Mouse (Mus musculus) testis, adult 2 months (tissue): ENCODE data around the gene Col5a1. TPM values are rescaled to one million over a fixed set of nuclear protein-coding genes. Genes with fewer than 3 reads are reported as not detected.

Experiments used
- H3K27ac ChIP-seq: fragments of 200-500 bp; 2 replicates; pipeline ENCODE4 v1.5.1; 2012; ENCODE audit warnings: low read depth, low read length; ENCODE audit not compliant: control insufficient read depth, insufficient read depth
- H3K27me3 ChIP-seq: fragments of 200-500 bp; 2 replicates; pipeline ENCODE4 v1.6.1; 2012; ENCODE audit warnings: mild to moderate bottlenecking, low read length, moderate library complexity; ENCODE audit not compliant: control insufficient read depth, insufficient read depth
- H3K36me3 ChIP-seq: fragments of 200-500 bp; 2 replicates; pipeline ENCODE4 v1.6.1; 2012; ENCODE audit warnings: mild to moderate bottlenecking, low read length; ENCODE audit not compliant: control insufficient read depth, insufficient read depth
- H3K4me1 ChIP-seq: fragments of 200-500 bp; 2 replicates; pipeline ENCODE4 v1.6.1; 2012; ENCODE audit warnings: low read length; ENCODE audit not compliant: control insufficient read depth, insufficient read depth
- H3K4me3 ChIP-seq: fragments of 200-500 bp; 2 replicates; pipeline ENCODE4 v1.5.1; 2012; ENCODE audit warnings: low read depth, mild to moderate bottlenecking, low read length, moderate library complexity, mixed read lengths; ENCODE audit not compliant: control insufficient read depth
- CTCF ChIP-seq: fragments of 200-500 bp; IDR thresholded peaks from 2 replicates; pipeline ENCODE4 v1.5.1; 2012; ENCODE audit warnings: low read depth, mild to moderate bottlenecking, inconsistent platforms, low read length, moderate library complexity; ENCODE audit not compliant: control insufficient read depth, insufficient read depth, insufficient replicate concordance
- POLR2A ChIP-seq: fragments of 200-500 bp; IDR thresholded peaks from 2 replicates; pipeline ENCODE4 v1.6.1; 2012; ENCODE audit warnings: low read depth, mild to moderate bottlenecking, inconsistent platforms, low read length, moderate library complexity; ENCODE audit not compliant: control insufficient read depth
- polyA plus RNA-seq: library from polyadenylated mRNA; depleted of rRNA; stranded (reverse); fragments of >200 nt; gene quantifications from 2 replicates; pipeline ENCODE4 v1.2.3, GENCODE M21; 2012

Gene Col5a1
- polyA plus RNA-seq, 1 experiment: 14.2 TPM

DNA sequence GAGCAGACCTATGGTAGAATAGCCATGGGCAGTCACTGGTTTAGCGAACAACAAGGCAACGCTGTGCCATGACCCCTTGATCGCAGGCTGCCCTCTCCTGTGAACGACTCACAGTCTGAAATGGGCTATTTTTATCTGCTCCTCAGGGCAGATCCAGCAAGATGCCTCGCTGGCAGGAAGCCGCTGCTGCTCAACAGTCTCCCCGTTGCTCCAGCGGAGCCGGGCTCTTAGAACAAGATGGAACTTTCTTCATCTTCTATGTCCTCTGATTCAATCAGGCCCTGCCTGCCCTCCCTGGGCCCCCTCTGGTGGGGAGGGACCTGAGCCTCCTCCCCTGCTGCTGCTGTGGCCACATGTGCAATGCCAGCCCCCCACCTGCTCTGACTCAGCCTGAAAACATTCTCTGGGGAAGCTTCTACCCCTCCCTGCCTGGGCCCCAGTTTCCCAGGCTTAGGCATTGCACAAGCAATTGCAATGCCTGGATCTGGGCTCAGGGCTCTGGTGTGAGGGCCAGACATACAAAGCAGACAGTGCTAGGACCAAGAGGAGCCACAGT is 27.8 kb upstream of the Col5a1 start:
- Histone ChIP-seq H3K36me3 (no peaks in the 10 kb centered on the region), H3K27ac (no peak overlapping the region), H3K4me3 (no peak overlapping the region)

DNA sequence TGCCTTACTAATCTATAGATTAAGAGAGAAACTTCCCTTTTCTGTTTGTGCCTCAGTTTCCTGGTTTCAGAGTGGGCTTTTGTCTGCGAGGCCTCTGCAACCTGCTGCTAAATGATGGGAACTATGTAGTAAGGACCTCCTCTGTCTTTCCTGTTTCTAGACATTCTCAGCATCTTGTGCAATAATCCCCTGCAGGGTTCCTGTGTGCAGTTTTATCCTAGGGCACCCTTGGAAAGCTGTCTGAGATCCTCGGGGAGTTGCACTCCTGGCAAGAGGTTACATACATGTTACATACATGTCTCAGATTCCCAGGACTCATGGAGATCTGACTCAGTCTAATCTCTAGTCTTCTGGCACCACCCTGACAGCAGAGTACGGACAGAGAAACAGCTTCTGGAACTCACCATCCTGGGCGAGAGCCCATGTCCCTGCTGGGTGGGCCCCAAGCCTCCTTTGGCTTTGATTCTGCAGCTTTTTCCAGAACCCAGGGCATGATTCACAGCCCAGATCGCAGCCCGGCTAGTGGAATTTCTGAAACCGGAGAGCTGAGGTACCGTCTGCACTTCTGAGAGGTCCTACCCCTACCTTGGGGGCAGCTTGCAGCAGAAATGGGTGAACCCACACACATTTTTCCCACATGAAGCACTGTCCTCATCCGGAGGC is 24.5 kb upstream of the Col5a1 start:
- Histone ChIP-seq H3K4me1 (no peaks in the 10 kb centered on the region), H3K4me3 (no peak overlapping the region), H3K27ac (no peak overlapping the region), H3K36me3 (no peaks in the 10 kb centered on the region), H3K27me3 (no peaks in the 10 kb centered on the region)
- TF ChIP-seq POLR2A: no peak
- no peak for TF ChIP-seq CTCF

More for the DNA sequence above, 27.8 kb upstream of the Col5a1 start:
- H3K27me3 ChIP-seq: no peaks in the 10 kb centered on the region
- TF ChIP-seq CTCF (no peak), POLR2A (no peak)
- H3K4me1 ChIP-seq: no peaks in the 10 kb centered on the region

DNA sequence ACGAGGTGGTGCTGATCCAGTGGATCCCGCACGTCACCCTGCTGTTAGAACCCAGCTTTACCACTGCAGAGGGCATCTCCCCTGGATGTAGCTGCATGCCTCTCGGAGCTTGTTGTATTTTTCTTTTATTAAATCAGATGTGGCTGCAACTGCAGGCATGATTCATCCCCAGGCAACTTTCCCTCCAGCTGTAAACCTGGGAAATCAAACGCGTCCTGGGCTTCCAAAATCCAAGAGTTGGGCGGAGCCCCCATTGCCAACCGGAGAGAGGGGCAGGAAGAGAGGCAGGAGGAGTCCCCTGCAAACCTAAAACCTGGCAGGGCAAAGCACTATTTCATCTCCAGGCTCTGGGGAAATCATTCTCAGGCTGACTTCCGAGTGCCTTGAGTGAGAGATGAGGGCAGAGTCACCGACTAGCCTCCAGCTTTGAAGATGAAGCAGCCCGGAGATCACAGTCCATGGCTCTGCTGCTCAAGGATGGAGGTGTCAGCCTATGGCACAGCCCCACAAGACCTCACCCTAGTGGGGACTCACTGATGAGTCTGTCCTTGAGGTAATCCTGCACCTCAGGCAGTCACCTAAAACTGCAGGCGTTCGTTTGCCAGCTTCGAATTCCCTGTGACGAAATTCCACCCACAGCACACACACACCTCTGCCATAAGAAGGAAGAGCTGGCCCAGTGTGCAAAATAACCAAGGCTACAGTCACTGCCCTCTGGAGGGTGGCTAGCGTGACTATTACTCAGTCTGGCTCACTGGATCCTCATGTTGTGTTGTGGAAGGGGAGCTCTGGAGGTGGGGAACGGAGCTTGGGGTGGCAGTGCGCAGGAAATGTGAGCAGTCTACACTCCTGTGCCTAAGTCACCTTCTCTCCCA is 21.5 kb upstream of the Col5a1 start:
- no peak overlapping the region for H3K4me3 ChIP-seq
- H3K27ac ChIP-seq: no peak overlapping the region
- H3K36me3 ChIP-seq: no peaks in the 10 kb centered on the region
- TF ChIP-seq CTCF (no peak), POLR2A (no peak)
- H3K27me3 ChIP-seq: no peaks in the 10 kb centered on the region
- H3K4me1 ChIP-seq: no peaks in the 10 kb centered on the region

DNA sequence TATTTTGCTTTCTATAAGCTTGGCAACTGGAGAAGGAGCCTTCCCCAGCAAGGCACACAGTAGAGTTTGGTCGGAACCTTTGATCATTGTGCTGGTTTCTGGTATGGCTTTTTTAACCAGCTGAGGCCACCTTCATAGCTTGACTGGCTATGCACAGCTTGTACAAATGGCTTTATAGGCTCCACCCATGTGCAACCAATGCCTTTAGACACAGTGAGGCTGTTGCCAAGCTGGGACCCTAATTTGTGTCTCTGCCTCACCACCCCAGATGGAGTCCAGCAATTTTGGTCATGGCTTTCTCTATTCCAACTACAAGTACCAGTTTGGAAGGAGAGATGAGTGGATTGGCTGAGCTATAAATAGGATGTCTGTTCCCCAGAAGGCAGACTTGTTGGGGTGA is 15.6 kb upstream of the Col5a1 start:
- no peaks in the 10 kb centered on the region for H3K27me3 ChIP-seq
- no peaks in the 10 kb centered on the region for H3K4me1 ChIP-seq
- H3K4me3 ChIP-seq: no peak overlapping the region
- TF ChIP-seq CTCF: no peak
- no peak for TF ChIP-seq POLR2A
- no peaks in the 10 kb centered on the region for H3K36me3 ChIP-seq
- no peak overlapping the region for H3K27ac ChIP-seq

DNA sequence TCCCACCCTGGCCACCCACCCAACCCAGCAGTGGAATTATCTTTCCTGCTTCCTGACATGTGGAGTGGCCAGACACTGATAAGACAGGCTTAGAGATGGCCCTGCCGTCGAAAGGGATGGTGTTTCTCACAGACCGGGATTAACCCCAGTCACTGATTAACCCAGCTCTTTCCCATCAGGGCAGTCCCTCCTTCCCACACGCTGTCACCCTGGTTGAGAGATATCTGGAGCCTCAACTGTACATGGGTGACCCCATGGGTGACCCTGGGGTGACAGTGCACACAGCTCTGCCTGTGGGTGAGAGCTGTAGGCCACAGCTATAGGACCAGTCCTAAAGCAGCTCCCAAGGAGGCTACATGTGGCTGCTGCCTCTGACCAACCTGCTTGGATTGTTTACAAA is 15.2 kb upstream of the Col5a1 start:
- no peaks in the 10 kb centered on the region for H3K4me1 ChIP-seq
- H3K27ac ChIP-seq: no peak overlapping the region
- TF ChIP-seq POLR2A (no peak), CTCF (no peak)
- H3K36me3 ChIP-seq: no peaks in the 10 kb centered on the region
- H3K27me3 ChIP-seq: no peaks in the 10 kb centered on the region
- no peak overlapping the region for H3K4me3 ChIP-seq

DNA sequence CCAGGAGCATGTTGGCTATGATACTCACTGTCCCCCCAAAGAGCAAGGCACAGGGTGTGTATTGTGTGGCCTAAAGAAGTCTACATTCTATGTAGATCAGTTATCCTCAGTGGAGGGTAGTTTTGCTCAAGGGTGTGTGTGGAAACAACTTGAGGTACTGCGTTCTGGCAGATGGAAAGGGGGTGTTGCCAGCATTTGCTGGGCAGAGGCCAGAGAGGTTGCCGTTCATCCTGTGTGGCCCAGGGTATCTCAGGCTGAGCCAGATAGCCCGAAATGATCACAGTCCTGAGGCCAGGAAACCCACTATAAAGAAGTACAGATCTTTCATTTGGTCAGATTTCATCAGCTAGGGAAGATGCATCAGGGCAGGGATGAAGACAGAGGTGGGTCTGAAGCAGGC is 13.9 kb upstream of the Col5a1 start:
- H3K4me3 ChIP-seq: no peak overlapping the region
- no peak for TF ChIP-seq CTCF
- no peak for TF ChIP-seq POLR2A
- no peak overlapping the region for H3K27ac ChIP-seq
- H3K4me1 ChIP-seq: no peaks in the 10 kb centered on the region
- no peaks in the 10 kb centered on the region for H3K36me3 ChIP-seq
- H3K27me3 ChIP-seq: no peaks in the 10 kb centered on the region

DNA sequence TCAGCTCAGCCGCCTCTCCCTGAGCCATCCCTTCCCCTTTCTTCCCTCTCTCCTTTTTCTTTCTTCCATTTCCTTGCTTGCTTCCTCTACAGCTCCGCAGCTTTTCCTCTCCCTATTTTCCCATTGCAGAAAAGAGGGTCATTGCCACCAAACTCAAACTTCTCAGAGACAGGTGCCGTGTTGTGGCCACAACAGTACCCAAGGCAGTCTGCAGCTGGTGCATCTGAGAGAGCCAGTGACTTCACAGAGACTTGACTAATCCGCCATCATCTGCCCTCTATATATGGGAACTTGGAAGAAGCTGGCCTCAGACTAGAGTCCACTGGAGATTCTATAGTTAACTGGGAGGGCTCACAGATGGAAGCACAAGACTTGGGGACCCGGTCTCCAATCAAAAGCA is 13.2 kb upstream of the Col5a1 start:
- Histone ChIP-seq H3K27me3 (no peaks in the 10 kb centered on the region), H3K4me3 (no peak overlapping the region), H3K4me1 (no peaks in the 10 kb centered on the region), H3K27ac (no peak overlapping the region), H3K36me3 (no peaks in the 10 kb centered on the region)
- TF ChIP-seq CTCF: no peak
- no peak for TF ChIP-seq POLR2A
